Comparison of ENCODE assay signal across 14 mouse cellular contexts in genomic region chr1:182398780-182399179, GRCm38 (mm10). TPM values are rescaled to one million over a fixed set of nuclear protein-coding genes. Genes with fewer than 3 reads are reported as not detected.
DNase-seq lines count a peak whose midpoint lies in the region; ATAC-seq and TF ChIP-seq lines count a peak whose summit lies in the region.
"Had no signal": no experiment of that assay in that cellular context is flagged by ENCODE, and none has a peak within 500 bp of the region (broad histone marks: within the 10 kb centered on the region; RNA-seq: fewer than 3 reads in every experiment).

No protein-coding gene starts in this region.

- no peak for DNase-seq in heart, postnatal 0 days (ENCODE audit: low spot score)
- no peak for DNase-seq in heart, adult 9 months (ENCODE audit: low spot score in 2 of 2)
- DNase-seq in adipocyte (ENCODE audit: low spot score) = peak; percentile 50
- peak; percentile 29 for DNase-seq in limb, embryonic 14.5 days (ENCODE audit: low spot score)
- peak; percentile 55 to 71 for DNase-seq in lung, postnatal 4 days
- no peak for DNase-seq in thymus, postnatal 10 days (ENCODE audit: low spot score in 2 of 2)
- no peak for DNase-seq in layer of hippocampus, adult 2 months (ENCODE audit: low spot score in 2 of 2)
- DNase-seq: adrenal gland, postnatal 25 days; cerebellum, adult 11 months; layer of hippocampus, postnatal 36 days; thymus, postnatal 14 days had no signal

- peaks cover 11% of the 10 kb centered on the region; the same call in 1 of the 2 replicates for H3K4me1 ChIP-seq in heart, postnatal 0 days (ENCODE audit: control insufficient read depth, insufficient read depth)
- H3K4me1 ChIP-seq in limb, embryonic 14.5 days (ENCODE audit: control insufficient read depth, insufficient read depth, low read length) = peaks cover 23% of the 10 kb centered on the region

- ATAC-seq in heart, postnatal 0 days (ENCODE audit: insufficient read depth, low read depth) = peak; percentile 27; the same call in 1 of the 2 replicates
- no peak for ATAC-seq in limb, embryonic 14.5 days (ENCODE audit: low FRiP score, low read depth)

- 18% methylated on average over 3 of the region's 3 CpGs for WGBS in heart, postnatal 0 days
- 21% methylated on average over 3 of the region's 3 CpGs for WGBS in limb, embryonic 14.5 days

- TF ChIP-seq EP300 in heart, postnatal 0 days (IDR thresholded peaks at IDR 0.05; ENCODE audit: low read depth) = no peak

- H3K4me2 ChIP-seq in heart, postnatal 0 days (ENCODE audit: low read depth, low read length) = no peak overlapping the region
- no peak overlapping the region for H3K4me2 ChIP-seq in limb, embryonic 14.5 days (replicated peaks; ENCODE audit: low read depth, low read length, severe bottlenecking)
- H3K4me2 ChIP-seq: heart, embryonic 12.5 days had no signal

- H3K9me3 ChIP-seq in heart, postnatal 0 days (replicated peaks; ENCODE audit: control insufficient read depth, low read length) = no peaks in the 10 kb centered on the region
- H3K9me3 ChIP-seq in limb, embryonic 14.5 days (ENCODE audit: control insufficient read depth, low read length) = no peaks in the 10 kb centered on the region
- H3K9me3 ChIP-seq: heart, embryonic 12.5 days had no signal

- peak overlapping the region; percentile 32; the same call in 1 of the 2 replicates for H3K27ac ChIP-seq in heart, postnatal 0 days (ENCODE audit: low read depth)
- no peak overlapping the region for H3K27ac ChIP-seq in limb, embryonic 14.5 days (replicated peaks; ENCODE audit: low read depth, low read length)
- H3K27ac ChIP-seq in layer of hippocampus, adult 2 months = no peak overlapping the region

- H3K9ac ChIP-seq in heart, postnatal 0 days (replicated peaks; ENCODE audit: low read depth, low read length) = no peak overlapping the region
- no peak overlapping the region for H3K9ac ChIP-seq in limb, embryonic 14.5 days (ENCODE audit: low read depth, low read length, severe bottlenecking)
- H3K9ac ChIP-seq: heart, embryonic 12.5 days had no signal

- no peak for TF ChIP-seq CTCF in heart, postnatal 0 days (IDR thresholded peaks at IDR 0.05; ENCODE audit: low read depth)
- no peak for TF ChIP-seq CTCF in layer of hippocampus, adult 2 months (conservative IDR thresholded peaks at IDR 0.05)

- no peaks in the 10 kb centered on the region for H3K36me3 ChIP-seq in heart, postnatal 0 days (replicated peaks; ENCODE audit: control insufficient read depth, insufficient read depth, low read length)
- H3K36me3 ChIP-seq in limb, embryonic 14.5 days (ENCODE audit: control insufficient read depth, insufficient read depth, low read length) = no peaks in the 10 kb centered on the region
- H3K36me3 ChIP-seq: heart, embryonic 12.5 days had no signal

- H3K27me3 ChIP-seq in heart, postnatal 0 days (ENCODE audit: control insufficient read depth, insufficient read depth, low read length) = no peaks in the 10 kb centered on the region
- no peaks in the 10 kb centered on the region for H3K27me3 ChIP-seq in limb, embryonic 14.5 days (ENCODE audit: control insufficient read depth, insufficient read depth, low read length)
- H3K27me3 ChIP-seq: CH12.LX; heart, embryonic 12.5 days had no signal

- no peak overlapping the region for H3K4me3 ChIP-seq in heart, postnatal 0 days (ENCODE audit: low read depth, low read length)
- H3K4me3 ChIP-seq in limb, embryonic 14.5 days (replicated peaks; ENCODE audit: low read length) = no peak overlapping the region
- H3K4me3 ChIP-seq in layer of hippocampus, adult 2 months = no peak overlapping the region
- H3K4me3 ChIP-seq: erythroblast, embryonic 14.5 days; heart, embryonic 12.5 days had no signal

- no peak for TF ChIP-seq POLR2A in limb, embryonic 14.5 days (IDR thresholded peaks at IDR 0.05; ENCODE audit: borderline replicate concordance, extremely low read depth, insufficient read depth, insufficient read length)

RNA-seq across cellular contexts. Expression of gene Trp53bp2, which starts 10.2 kb away (rescaled TPM):
- total RNA-seq in heart, postnatal 0 days (2014; rRNA removed; ENCODE audit: low replicate concordance) = 13.6 and 31.9 TPM in 2 replicates
- polyA plus RNA-seq in heart, postnatal 0 days (2015; fragmentation: Nextera tagmentation; extraction: Ambion mirVana) = 7.4 and 8.3 TPM in 2 replicates
- polyA plus RNA-seq in limb, embryonic 14.5 days (2012; rRNA removed) = 25.9 and 41.3 TPM in 2 replicates
- polyA plus RNA-seq in limb, embryonic 14.5 days (2014; fragmentation: Nextera tagmentation; extraction: Ambion mirVana) = 24.0 and 28.8 TPM in 2 replicates
- 10 to 100 TPM; 31.1 to 32.4 TPM for total RNA-seq in layer of hippocampus, adult 2 months (2021)

RNA-seq across cellular contexts. Expression of gene Fbxo28, which starts 57.4 kb away (rescaled TPM):
- 12.2 and 27.9 TPM in 2 replicates for total RNA-seq in heart, postnatal 0 days (2014; rRNA removed; ENCODE audit: low replicate concordance)
- 7.2 and 7.7 TPM in 2 replicates for polyA plus RNA-seq in heart, postnatal 0 days (2015; fragmentation: Nextera tagmentation; extraction: Ambion mirVana)
- 19.0 and 22.9 TPM in 2 replicates for polyA plus RNA-seq in limb, embryonic 14.5 days (2012; rRNA removed)
- polyA plus RNA-seq in limb, embryonic 14.5 days (2014; fragmentation: Nextera tagmentation; extraction: Ambion mirVana) = 26.0 and 26.9 TPM in 2 replicates
- 10 to 100 TPM; 46.3 to 46.7 TPM for total RNA-seq in layer of hippocampus, adult 2 months (2021)

Comparison
In these comparisons a context has a peak if more than half of its experiments do, and no peak if none do; other contexts are left out.
1. DNase-seq: peak in adipocyte (single experiment), limb, embryonic 14.5 days (single experiment) and lung, postnatal 4 days (2 of 2); none in heart, postnatal 0 days (single experiment), heart, adult 9 months (0 of 2), thymus, postnatal 10 days (0 of 2) and layer of hippocampus, adult 2 months (0 of 2).